Mouse (Mus musculus): Measurements from ENCODE around the gene Khsrp. TPM values are rescaled to one million over a fixed set of nuclear protein-coding genes. Genes with fewer than 3 reads are reported as not detected.
"Not testable (repeated sequence)": the region's sequence is repeated elsewhere in the genome, so short reads cannot be mapped to it uniquely, and the experiment has no call there.

Gene Khsrp
- polyA plus RNA-seq, 1 experiment from 2014 or later = 16.6 TPM

DNA sequence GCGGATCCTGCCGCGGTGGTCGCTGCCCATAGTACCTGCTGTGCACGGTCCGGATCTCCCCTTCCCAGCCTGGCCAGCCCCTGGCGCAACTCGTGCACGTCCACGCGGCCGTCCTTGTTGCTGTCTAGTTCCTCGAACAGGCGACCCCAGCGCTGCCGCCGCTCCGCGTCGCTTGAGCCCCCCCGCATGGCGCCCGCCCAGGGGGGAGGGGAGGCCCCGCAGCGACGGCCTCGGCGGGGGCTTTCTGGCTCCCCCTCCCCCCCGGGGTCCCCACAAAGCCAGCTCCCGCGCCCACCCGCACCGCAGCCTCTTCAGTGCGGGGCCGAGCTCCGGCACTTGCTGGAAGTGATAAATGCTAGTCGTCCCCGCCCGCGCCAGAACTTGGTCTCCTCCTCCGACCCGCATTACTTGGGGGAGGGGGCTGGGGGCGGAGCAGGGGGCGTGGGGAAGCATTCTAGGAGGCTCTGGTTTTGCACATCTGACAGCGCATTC is 28.2 kb upstream of the Khsrp start, which contains the start of gene Slc25a23:
TSS of gene Slc25a23 (minus strand) at position 378 of the 492 bp plus-strand sequence.
- 0 out of 2 replicates have a peak, but pooled peaks cover 3% of the 10 kb centered on the region for H3K36me3 ChIP-seq (replicated peaks; ENCODE audit: insufficient read depth, low read length)
- peak within 1 kb of the TSS; percentile 91 for H3K27ac ChIP-seq (ENCODE audit: low read depth)
- H3K27me3 ChIP-seq (ENCODE audit: insufficient read depth, low read length) = peaks cover 32% of the 10 kb centered on the region
- H3K4me3 ChIP-seq (ENCODE audit: low read depth, low read length) = peak within 1 kb of the TSS; percentile 75
- WGBS (ENCODE audit: insufficient replicate concordance) = 0% methylated on average over 19 of the region's 45 CpGs
- peaks cover 28% of the 10 kb centered on the region for H3K4me1 ChIP-seq (ENCODE audit: insufficient read depth)
- H3K9ac ChIP-seq (replicated peaks) = peak within 1 kb of the TSS; percentile 77
- H3K4me2 ChIP-seq (ENCODE audit: low read depth, low read length) = peak within 1 kb of the TSS; percentile 81
- DNase-seq = peak; percentile 78
- TF ChIP-seq CTCF (IDR thresholded peaks at IDR 0.05; ENCODE audit: low read depth) (no peak), EP300 (IDR thresholded peaks at IDR 0.05; ENCODE audit: low read depth) (no peak)
- no peaks in the 10 kb centered on the region for H3K9me3 ChIP-seq (ENCODE audit: low read length)
- peak; percentile 51 for ATAC-seq

DNA sequence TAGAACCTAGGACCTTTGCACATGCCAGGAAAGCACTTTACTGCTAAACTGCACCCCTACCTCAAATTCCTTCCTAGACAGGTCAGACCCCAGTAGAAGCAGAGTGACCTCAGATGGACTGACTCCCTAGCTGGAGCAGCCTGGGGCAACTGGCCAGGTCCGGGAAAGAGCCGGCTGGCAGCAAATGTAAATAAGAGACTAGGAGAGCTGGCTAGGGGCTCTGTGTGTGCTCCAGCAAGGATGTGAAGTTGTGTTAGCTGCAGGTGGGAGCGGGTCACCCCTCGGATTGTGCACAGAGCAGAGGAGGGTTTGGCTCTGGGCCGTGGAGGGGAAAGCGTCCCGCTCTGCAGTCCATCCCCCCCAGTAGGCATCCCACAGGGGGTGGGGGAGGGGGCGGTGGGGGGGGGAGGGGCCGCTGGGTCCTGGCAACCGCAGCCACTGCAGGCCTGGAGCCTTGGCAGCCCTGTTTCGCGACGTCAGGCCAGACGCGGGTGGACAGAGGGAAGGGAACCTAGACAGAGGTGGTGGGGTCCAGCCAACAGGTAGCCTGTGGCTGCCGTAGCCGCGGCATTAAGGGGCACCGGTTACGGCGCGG is 27.7 kb upstream of the Khsrp start, which contains the start of gene Crb3:
TSS of gene Crb3 (plus strand) at position 215 of the 595 bp plus-strand sequence.
- Histone ChIP-seq H3K27me3 (ENCODE audit: insufficient read depth, low read length) (peaks cover 32% of the 10 kb centered on the region), H3K27ac (ENCODE audit: low read depth) (peak within 1 kb of the TSS; percentile 91), H3K9me3 (ENCODE audit: low read length) (no peaks in the 10 kb centered on the region), H3K4me1 (ENCODE audit: insufficient read depth) (peaks cover 28% of the 10 kb centered on the region), H3K4me3 (ENCODE audit: low read depth, low read length) (peak within 1 kb of the TSS; percentile 75), H3K4me2 (ENCODE audit: low read depth, low read length) (peak within 1 kb of the TSS; percentile 81), H3K9ac (replicated peaks) (peak within 1 kb of the TSS; percentile 77), H3K36me3 (replicated peaks; ENCODE audit: insufficient read depth, low read length) (peaks cover 6% of the 10 kb centered on the region; the same call in 1 of the 2 replicates)
- DNase-seq (peak; percentile 54), ATAC-seq (0 out of 2 replicates have a peak, but pooled peaks have one; percentile 6)
- TF ChIP-seq EP300 (IDR thresholded peaks at IDR 0.05; ENCODE audit: low read depth) = no peak
- no peak for TF ChIP-seq CTCF (IDR thresholded peaks at IDR 0.05; ENCODE audit: low read depth)
- WGBS (ENCODE audit: insufficient replicate concordance) = 10% methylated on average over 11 of the region's 22 CpGs

DNA sequence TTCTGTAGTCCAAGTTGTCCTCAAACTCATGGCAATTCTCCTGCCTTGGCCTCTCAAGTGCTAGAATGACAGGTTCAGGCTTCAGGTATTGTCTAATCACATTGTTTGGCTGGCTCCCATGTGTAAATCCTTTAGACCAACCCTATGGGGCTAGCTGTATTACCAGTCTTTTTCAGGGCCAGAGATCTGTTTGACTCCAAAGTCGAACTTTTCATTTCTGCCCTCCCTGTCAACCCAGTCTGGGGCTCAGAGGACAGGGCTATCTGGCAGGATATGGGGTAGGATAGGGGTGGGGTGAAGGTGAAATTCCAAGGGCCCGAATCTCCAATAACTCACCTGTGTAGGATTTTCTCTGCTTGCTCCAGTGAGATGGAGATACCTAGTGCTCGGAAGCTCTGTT is 24.9 kb upstream of the Khsrp start:
- Histone ChIP-seq H3K36me3 (replicated peaks; ENCODE audit: insufficient read depth, low read length) (peaks cover 22% of the 10 kb centered on the region), H3K27me3 (ENCODE audit: insufficient read depth, low read length) (peaks cover 13% of the 10 kb centered on the region), H3K27ac (ENCODE audit: low read depth) (peak overlapping the region; percentile 67), H3K9ac (replicated peaks) (no peak overlapping the region), H3K4me2 (ENCODE audit: low read depth, low read length) (no peak overlapping the region; the same call in 1 of the 2 replicates), H3K4me1 (ENCODE audit: insufficient read depth) (peaks cover 20% of the 10 kb centered on the region), H3K4me3 (ENCODE audit: low read depth, low read length) (no peak overlapping the region), H3K9me3 (ENCODE audit: low read length) (no peaks in the 10 kb centered on the region)
- DNase-seq = no peak
- ATAC-seq = peak; percentile 28
- TF ChIP-seq EP300 (IDR thresholded peaks at IDR 0.05; ENCODE audit: low read depth) (no peak), CTCF (IDR thresholded peaks at IDR 0.05; ENCODE audit: low read depth) (no peak)
- 60% methylated on average over 3 of the region's 3 CpGs for WGBS (ENCODE audit: insufficient replicate concordance)

DNA sequence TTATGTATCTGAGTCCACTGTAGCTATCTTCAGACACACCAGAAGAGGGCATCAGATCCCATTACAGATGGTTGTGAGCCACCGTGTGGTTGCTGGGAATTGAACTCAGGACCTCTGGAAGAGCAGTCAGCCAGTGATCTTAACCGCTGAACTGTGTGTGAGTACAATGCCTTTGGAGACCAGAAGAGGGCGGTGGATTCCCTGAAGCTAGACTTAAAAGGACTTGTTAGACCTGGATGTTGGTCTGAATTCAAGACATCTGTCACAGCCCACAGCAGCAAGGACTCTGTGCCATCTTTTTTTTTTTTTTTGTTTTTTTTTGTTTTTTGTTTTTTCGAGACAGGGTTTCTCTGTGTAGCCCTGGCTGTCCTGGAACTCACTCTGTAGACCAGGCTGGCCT is 20.4 kb upstream of the Khsrp start:
- not testable (repeated sequence) for ATAC-seq

DNA sequence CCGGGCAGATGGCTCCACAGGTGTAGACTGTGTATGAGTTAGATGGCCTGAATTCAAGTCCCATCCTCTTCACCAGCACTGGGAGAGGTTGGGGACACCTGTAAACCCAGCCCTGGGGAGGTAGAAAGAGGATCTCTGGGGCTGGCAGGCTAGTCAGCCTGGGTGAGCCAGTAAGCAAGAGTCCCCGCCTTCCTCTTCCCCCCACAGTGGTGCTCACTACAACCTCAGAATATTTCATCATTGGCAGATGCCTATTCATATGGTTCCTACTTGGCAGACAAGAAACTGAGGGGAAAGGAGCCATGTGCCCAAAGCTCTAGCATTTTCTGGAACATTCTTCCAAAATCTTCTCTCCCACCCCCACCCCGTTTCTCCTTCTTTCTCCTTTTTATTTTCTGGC is 17.5 kb upstream of the Khsrp start:
- Histone ChIP-seq H3K36me3 (replicated peaks; ENCODE audit: insufficient read depth, low read length) (peaks cover 26% of the 10 kb centered on the region), H3K4me2 (ENCODE audit: low read depth, low read length) (no peak overlapping the region)
- TF ChIP-seq CTCF (IDR thresholded peaks at IDR 0.05; ENCODE audit: low read depth) (no peak), EP300 (IDR thresholded peaks at IDR 0.05; ENCODE audit: low read depth) (no peak)

More for the DNA sequence above, 20.4 kb upstream of the Khsrp start:
- H3K36me3 ChIP-seq (replicated peaks; ENCODE audit: insufficient read depth, low read length) = peaks cover 29% of the 10 kb centered on the region
- not testable (repeated sequence) for DNase-seq; H3K27ac ChIP-seq (ENCODE audit: low read depth); H3K4me3 ChIP-seq (ENCODE audit: low read depth, low read length); H3K9ac ChIP-seq (replicated peaks); H3K27me3 ChIP-seq (ENCODE audit: insufficient read depth, low read length); H3K9me3 ChIP-seq (ENCODE audit: low read length); H3K4me2 ChIP-seq (ENCODE audit: low read depth, low read length); H3K4me1 ChIP-seq (ENCODE audit: insufficient read depth)
- TF ChIP-seq CTCF (IDR thresholded peaks at IDR 0.05; ENCODE audit: low read depth) = peak; percentile 56
- WGBS (ENCODE audit: insufficient replicate concordance) = 73% methylated on average over 4 of the region's 4 CpGs

DNA sequence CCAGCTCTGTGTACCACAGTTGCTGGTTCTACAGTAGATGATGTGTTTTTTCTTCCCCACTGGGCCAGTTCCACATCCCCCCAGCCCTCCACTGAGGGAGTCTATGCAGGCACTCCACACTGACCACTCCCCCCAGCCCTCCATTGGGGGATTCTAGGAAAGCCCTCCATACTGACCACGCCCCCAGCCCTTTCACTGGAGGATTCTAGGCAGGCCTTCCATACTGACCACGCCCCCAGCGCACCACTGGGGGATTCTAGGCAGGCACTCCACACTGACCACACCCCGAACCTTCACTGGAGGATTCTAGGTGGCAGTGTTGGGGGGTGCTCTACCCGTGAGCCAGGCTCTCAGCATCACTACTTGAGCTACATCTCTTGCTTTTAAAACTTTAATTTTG is 16.1 kb upstream of the Khsrp start:
- H3K36me3 ChIP-seq (replicated peaks; ENCODE audit: insufficient read depth, low read length) = peaks cover 13% of the 10 kb centered on the region; the same call in 1 of the 2 replicates
- H3K27ac ChIP-seq (ENCODE audit: low read depth) = no peak overlapping the region
- H3K4me3 ChIP-seq (ENCODE audit: low read depth, low read length) = no peak overlapping the region
- no peak for TF ChIP-seq EP300 (IDR thresholded peaks at IDR 0.05; ENCODE audit: low read depth)
- no peak for TF ChIP-seq CTCF (IDR thresholded peaks at IDR 0.05; ENCODE audit: low read depth)
- WGBS (ENCODE audit: insufficient replicate concordance) = 69% methylated on average over 5 of the region's 5 CpGs
- no peak overlapping the region for H3K4me2 ChIP-seq (ENCODE audit: low read depth, low read length)
- no peak overlapping the region for H3K9ac ChIP-seq (replicated peaks)
- no peaks in the 10 kb centered on the region for H3K9me3 ChIP-seq (ENCODE audit: low read length)
- DNase-seq (no peak), ATAC-seq (no peak)
- no peaks in the 10 kb centered on the region for H3K4me1 ChIP-seq (ENCODE audit: insufficient read depth)
- no peaks in the 10 kb centered on the region for H3K27me3 ChIP-seq (ENCODE audit: insufficient read depth, low read length)

More for the DNA sequence above, 17.5 kb upstream of the Khsrp start:
- no peak overlapping the region for H3K9ac ChIP-seq (replicated peaks)
- ATAC-seq (no peak), DNase-seq (no peak)
- no peak overlapping the region for H3K4me3 ChIP-seq (ENCODE audit: low read depth, low read length)
- H3K4me1 ChIP-seq (ENCODE audit: insufficient read depth) = no peaks in the 10 kb centered on the region
- WGBS (ENCODE audit: insufficient replicate concordance) = 70% methylated on average over 3 of the region's 3 CpGs
- no peaks in the 10 kb centered on the region for H3K9me3 ChIP-seq (ENCODE audit: low read length)
- H3K27ac ChIP-seq (ENCODE audit: low read depth) = no peak overlapping the region
- H3K27me3 ChIP-seq (ENCODE audit: insufficient read depth, low read length) = no peaks in the 10 kb centered on the region

Data from liver, postnatal 0 days (tissue).